Mouse (Mus musculus): Measurements from ENCODE around the gene Kbtbd6.
"Not testable (repeated sequence)": the region's sequence is repeated elsewhere in the genome, so short reads cannot be mapped to it uniquely, and the experiment has no call there.

Gene Kbtbd6

DNA sequence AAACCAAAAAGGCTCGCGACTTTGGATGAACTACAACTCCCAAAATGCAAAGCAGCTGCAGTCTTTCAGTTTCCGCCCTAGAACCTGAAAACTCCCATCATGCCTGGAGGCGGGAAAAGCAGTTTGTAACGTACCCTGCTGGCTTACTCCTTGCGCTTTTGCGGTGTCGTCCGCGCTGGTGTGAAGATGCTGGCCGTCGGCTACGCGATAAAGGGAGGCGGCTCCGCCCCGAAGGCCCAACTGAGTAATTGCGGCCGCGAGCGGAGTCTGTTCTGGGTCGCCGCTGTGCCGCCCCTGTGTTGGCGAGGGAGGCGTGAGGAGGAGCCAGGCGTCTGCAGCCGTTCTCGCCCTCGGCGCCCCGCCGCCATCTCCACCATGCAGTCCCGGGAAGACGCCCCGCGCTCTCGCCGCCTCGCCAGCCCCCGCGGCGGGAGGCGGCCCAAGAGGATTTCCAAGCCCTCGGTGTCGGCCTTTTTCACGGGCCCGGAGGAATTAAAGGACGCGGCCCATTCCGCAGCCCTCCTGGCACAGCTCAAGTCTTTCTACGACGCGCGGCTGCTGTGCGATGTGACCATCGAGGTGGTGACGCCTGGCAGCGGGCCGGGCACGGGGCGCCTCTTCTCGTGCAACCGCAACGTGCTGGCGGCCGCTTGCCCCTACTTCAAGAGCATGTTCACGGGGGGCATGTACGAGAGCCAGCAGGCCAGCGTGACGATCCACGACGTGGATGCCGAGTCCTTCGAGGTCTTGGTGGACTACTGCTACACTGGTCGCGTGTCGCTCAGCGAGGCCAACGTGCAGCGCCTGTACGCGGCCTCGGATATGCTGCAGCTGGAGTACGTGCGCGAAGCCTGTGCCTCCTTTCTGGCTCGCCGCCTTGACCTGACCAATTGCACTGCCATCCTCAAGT is at the start of gene Kbtbd6:
Kbtbd6 (plus strand) TSS at position 155 of the 910 bp plus-strand sequence.
- in situ Hi-C loops (cut with MboI; ENCODE audit: low sequenced_read_pairs) = not testable (repeated sequence)

DNA sequence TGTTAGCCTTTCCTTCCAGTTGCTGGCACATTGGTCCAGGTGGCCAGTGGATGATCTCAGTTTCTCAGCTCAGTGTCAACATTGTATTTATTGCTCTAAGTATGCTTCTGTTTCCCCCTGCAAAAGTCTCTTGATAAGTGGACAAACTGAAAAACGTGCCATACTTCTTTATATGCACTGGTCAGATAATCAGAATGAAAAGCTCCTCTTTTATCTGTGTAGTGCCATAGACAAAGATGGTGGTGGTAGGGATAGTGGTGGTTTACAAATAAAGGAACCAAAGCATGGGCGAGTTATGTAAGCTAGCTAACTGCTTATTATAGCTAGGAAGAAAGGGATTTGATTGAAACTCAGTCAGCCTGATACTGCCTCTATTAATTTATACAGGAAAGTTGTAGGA is 44.0 kb upstream of the Kbtbd6 start:
- in situ Hi-C loops (cut with MboI; ENCODE audit: low sequenced_read_pairs) = no loop called here

DNA sequence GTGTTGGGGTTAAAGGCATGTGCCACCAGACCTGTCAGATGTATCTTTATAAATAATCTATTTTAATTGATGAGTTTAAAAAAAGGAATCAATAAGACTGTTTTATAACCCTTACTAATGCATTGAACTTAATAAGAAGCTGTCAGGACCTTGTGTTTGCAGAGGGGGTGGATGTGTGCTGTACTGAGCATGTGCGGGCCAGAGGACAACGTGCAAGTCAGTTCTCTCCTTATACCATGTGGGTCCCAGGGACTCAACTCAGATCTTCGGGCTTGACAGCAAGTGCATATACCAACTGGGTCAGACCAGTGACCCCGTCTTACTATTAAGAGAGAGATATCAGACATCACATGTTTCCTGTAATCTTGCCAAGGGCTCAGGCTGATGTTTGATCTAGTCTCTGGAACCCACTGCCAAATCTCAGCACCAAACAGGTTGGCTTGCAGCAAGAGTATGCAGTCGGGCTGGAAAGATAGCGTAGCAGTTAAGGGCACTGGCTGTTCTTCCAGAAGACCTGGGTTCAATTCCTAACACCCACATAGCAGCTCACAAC is 42.3 kb upstream of the Kbtbd6 start:
- in situ Hi-C loops (cut with MboI; ENCODE audit: low sequenced_read_pairs) = no loop called here

DNA sequence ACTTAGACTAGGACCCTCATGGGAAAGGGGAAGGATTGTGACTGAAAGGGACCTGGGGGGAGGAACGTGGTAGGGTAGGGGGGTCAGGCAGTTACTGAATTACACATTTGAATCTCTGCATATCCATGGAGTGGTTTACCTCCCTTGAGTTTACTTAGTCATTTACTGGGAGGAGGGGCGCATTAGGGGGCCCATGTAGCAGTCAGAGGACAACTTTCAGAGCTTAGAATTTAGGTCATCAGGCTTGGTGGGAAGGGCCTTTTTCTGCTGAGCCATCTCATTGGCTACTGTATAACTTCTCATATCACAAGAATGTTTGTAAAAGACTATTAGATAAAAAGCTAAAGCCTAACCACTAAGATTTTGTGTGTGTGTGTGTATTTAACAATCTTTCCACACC is 41.0 kb upstream of the Kbtbd6 start:
- in situ Hi-C loops (cut with MboI; ENCODE audit: low sequenced_read_pairs) = no loop called here

DNA sequence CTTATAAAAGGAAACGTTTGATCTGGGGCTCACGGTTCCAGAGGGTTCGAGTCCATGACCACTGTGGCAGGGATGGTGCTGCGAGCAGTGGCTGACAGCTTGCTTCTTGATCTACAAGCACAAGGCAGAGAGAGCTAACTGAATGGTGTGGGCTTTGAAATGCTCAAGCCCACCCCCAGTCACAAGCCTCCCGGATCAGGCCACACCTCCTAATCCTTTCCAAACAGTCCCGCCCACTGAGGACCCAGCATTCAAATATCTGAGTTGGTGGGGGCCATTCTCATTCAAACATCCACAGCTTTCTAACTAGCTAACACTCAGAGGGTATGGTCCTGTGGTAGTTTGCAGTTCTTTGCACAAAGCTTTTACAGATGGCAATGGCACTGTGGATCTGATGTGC is 38.5 kb upstream of the Kbtbd6 start:
- in situ Hi-C loops (cut with MboI; ENCODE audit: low sequenced_read_pairs) = no loop called here

DNA sequence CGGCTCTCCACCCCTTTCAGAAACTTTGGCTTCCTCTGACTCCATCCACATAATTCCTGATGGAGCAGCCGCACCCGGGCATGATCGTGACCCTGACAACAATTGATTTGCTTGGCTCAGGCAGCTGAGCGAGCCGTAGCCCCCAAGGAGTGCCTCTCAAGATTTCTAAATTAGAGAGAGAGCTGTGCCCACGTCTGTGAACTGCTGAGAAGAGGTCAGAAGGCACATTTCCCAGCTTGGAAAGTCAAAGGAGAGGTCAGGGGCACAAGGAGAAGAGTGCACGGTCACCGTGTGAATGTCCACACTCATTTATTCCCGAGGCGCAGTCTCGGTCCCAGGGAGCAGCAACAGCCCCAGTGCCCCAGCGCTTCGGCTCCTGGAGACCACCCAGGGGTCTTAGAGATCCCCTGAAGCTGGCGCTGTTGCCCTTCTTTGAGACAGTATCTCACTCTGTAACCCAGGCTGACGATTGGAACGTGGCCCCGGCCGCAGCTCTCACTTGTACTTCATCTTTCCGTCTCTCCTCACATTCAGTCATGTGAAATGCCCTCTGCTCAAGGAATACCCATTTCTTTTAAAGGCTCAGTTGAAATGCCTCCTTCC is 31.5 kb upstream of the Kbtbd6 start:
- in situ Hi-C loops (cut with MboI; ENCODE audit: low sequenced_read_pairs) = no loop called here

DNA sequence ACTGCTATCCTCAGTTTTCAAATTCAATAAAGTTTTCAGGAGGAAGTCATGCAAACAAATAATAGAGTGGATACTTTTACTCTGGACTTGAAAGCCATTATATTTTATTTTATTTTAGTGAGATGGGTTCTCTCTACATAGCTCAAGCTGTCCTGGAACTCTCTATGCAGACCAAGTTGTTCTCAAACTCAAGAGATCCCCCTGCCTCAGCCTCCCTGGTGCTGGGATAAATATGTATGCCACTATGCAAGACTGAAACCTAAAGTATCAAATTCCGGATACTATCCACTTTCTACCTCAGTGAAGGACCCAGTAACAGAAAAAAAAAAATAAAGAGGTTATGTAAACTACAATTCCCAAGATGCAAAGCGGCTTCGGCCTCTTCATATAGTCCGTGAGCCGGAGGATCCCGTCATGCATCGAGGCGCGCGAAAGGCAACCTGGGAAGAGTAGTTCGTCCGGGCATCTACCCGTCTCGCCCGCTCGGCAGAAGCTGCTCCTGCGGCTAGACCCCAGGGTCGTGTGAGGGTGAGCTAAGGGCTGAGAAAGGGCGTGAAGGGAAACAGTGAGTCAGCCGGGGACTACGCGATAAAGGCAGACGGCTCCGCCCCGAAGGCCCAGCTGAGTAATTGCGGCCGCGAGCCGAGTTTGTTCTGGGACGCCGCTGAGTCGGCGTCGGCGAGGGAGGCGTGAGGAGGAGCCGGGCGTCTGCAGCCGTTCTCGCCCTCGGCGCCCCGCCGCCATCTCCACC is 25.5 kb upstream of the Kbtbd6 start, which contains the start of gene Kbtbd7:
Kbtbd7 (plus strand) TSS at position 533 of the 751 bp plus-strand sequence.
- in situ Hi-C loops (cut with MboI; ENCODE audit: low sequenced_read_pairs) = no loop called here

DNA sequence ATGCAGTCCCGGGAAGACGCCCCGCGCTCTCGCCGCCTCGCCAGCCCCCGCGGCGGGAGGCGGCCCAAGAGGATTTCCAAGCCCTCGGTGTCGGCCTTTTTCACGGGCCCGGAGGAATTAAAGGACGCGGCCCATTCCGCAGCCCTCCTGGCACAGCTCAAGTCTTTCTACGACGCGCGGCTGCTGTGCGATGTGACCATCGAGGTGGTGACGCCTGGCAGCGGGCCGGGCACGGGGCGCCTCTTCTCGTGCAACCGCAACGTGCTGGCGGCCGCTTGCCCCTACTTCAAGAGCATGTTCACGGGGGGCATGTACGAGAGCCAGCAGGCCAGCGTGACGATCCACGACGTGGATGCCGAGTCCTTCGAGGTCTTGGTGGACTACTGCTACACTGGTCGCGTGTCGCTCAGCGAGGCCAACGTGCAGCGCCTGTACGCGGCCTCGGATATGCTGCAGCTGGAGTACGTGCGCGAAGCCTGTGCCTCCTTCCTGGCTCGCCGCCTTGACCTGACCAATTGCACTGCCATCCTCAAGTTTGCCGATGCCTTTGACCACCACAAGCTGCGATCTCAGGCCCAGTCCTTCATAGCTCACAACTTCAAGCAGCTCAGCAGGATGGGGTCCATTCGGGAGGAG is 24.8 kb upstream of the Kbtbd6 start:
- in situ Hi-C loops (cut with MboI; ENCODE audit: low sequenced_read_pairs) = not testable (repeated sequence)

DNA sequence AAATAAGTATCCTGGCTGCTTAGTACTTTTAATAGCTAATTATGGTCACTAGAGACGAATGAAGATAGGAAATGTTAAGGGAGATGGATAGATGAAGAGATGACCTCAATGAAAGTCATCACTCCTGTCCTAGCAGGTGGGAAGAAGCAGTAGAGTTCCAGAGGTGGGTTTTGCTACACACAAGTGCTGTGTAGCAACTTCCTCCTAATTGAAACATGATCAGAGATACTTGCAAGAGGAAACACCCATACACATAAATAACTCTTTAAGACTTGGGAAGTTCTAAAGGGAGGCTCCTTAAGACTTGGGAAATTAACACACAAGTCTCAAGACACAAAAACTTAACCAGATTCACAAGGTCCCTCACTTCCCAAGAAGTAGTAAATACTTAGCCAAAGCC is 17.6 kb upstream of the Kbtbd6 start:
- in situ Hi-C loops (cut with MboI; ENCODE audit: low sequenced_read_pairs) = no loop called here

DNA sequence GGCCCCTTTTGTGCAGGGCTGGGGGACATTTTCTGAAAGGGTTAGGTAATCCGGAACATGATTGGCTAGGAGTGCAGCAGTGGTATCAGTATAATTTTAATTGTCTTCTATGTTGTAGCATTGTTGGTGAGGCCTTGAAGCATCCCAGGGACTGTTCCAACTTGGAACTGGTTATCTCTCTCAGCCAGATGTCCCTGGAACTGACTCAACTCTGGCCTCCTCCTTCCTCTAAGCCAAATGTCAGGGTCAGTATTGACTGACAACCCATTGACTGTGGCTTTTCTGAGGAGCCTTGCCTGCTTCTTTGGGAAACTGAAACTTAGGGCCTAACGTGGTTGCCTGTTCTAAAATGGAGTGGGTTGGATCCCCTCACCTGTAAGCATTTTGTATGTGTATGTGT is 11.0 kb upstream of the Kbtbd6 start:
- in situ Hi-C loops (cut with MboI; ENCODE audit: low sequenced_read_pairs) = no loop called here

DNA sequence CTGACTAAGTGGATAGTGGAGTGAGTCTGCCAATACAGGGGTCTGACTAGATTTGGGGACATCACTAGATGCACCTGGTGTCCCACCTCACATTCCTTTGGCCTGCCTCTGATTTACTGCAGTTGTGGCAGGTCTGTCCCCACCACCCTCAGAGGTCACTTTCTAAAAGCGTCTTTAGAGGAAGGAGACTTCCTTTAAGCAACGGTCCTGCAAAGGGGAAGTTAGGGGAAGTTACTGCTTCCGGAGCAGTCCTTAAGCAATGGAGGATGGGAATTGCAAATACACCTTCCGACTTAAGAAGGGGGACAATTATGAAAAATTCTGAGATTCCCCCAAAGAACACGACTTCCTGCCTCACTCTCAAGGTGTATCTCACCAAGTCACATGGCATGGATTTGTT is 10.2 kb upstream of the Kbtbd6 start:
- in situ Hi-C loops (cut with MboI; ENCODE audit: low sequenced_read_pairs) = no loop called here

DNA sequence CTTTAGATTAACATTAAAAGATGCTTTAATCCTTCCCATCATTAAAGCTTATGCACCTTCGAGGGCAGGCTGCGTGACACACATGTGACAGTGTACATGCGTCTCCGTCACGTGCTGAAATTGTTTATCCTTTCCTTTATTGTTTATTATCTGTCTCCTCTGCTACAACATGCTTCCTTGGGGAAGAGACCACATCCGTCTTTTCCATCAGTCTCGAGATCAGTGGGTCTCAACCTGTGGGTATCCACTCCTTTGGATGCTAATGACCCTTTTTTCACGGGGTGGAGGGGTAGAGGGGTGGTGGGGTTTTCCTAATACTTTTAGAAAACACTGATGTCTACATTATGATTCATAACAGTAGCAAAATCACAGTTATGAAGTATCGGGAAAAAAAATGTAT is 7.0 kb upstream of the Kbtbd6 start:
- in situ Hi-C loops (cut with MboI; ENCODE audit: low sequenced_read_pairs) = no loop called here

DNA sequence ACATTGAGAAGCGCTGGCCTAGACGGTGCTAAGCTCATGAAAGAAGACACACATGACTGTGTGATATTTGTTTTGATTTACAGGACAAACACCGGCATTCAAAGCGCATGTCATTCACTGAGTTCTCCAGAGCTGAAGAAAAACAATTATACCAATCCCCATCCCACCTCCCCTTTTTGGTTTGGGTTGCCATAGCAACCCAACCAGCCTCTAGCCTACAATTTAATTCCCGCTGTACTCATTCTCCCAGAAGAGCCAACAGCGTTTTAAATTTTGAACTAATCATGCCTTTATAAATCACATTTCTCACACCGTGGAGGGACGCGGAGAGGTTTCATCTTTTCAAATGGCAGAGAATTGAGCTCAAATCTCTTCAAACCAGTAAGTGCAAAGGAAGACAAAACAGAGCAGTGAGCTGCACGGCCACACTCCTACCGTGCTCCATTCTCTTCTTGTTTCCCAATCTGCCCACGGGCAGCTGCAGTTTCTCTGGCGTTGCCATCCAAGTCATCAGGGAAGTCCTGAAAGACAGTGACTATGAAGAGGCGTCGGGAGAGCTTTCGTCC is 6.5 kb upstream of the Kbtbd6 start:
- in situ Hi-C loops (cut with MboI; ENCODE audit: low sequenced_read_pairs) = no loop called here

DNA sequence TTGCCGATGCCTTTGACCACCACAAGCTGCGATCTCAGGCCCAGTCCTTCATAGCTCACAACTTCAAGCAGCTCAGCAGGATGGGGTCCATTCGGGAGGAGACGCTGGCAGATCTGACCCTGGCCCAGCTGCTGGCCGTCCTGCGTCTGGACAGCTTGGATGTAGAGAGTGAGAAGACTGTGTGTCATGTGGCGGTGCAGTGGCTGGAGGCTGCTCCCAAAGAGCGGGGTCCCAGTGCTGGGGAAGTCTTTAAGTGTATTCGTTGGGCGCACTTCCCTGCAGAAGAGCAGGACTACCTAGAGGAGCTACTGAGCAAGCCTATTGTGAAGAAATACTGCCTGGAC is 928 bp downstream of the Kbtbd6 start:
- in situ Hi-C loops (cut with MboI; ENCODE audit: low sequenced_read_pairs) = not testable (repeated sequence)

DNA sequence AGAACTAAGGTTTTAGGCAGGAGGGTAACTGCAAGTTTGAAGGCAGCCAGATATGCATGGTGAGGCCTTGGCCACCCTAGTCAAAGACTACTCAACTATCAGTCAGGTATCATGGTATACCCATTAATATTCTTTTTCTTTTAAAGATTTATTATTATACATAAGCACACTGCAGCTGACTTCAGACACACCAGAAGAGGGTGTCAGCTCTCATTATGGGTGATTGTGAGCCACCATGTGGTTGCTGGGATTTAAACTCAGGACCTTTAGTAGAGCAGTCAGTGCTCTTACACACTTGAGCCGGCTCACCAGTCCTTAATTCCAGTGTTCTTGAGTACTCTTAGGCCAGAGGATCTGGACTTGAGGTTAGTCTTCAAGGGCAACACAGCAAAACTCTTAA is 8.8 kb downstream of the Kbtbd6 start:
- in situ Hi-C loops (cut with MboI; ENCODE audit: low sequenced_read_pairs) = no loop called here

DNA sequence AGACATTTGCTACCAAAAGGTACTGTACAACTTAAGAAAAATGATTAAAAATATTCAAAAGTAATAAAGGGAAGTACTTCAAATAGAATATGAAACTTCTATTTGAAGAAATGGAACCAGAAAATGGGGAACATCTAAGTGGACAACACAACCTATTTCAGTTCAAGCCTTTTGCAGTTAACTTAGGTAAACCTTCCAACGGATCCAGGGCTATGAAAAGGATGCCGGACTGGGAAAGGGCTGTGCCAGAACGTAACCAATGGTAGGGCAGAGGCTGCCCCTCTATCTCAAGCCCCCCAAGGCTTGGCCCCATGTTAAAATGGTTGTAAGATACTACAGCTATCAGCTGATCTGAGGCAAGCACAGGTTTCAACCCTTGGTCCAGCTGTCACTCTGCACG is 9.4 kb downstream of the Kbtbd6 start:
- in situ Hi-C loops (cut with MboI; ENCODE audit: low sequenced_read_pairs) = no loop called here

DNA sequence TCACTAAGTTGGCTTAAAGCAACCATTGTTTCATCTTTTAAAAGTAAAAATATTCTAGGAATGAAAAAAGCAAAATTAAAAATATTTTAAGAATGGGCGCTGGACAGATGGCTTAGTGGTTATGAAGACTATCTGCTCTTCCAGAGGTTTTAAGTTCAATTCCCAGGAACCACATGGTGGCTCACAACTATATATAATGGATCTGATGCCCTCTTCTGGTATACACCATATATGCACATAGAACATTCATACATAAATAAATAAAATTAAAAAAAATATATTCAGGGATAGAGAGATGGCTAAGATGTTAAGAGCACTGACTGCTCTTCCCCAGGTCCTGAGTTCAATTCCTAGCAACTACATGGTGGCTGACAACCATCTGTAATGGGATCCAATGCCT is 14.0 kb downstream of the Kbtbd6 start:
- in situ Hi-C loops (cut with MboI; ENCODE audit: low sequenced_read_pairs) = loop anchor here (5.0 kb wide), 1 partner anchor 68 kb away; the partner anchor contains the start of gene Mtrf1

DNA sequence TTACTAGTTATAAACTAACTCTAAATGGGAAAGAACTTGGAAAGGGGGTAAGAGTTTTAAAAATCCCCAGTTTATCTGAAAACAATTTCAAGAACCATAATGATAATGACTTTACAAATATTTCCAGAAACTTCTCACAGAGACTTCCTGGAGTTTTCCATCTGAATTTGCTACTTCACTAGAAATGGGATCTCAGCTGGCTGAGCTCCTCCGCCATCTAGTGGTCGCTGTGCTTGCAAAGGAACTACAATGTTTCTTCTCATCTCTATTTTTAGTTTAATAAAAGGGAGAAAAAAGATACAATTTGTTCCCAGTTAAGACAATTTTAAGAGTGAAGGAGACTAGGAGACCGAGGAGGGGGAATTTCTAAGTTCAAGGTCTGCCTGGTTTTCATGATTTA is 16.0 kb downstream of the Kbtbd6 start:
- in situ Hi-C loops (cut with MboI; ENCODE audit: low sequenced_read_pairs) = loop anchor here (5.0 kb wide), 1 partner anchor 70 kb away; the partner anchor contains the start of gene Mtrf1

DNA sequence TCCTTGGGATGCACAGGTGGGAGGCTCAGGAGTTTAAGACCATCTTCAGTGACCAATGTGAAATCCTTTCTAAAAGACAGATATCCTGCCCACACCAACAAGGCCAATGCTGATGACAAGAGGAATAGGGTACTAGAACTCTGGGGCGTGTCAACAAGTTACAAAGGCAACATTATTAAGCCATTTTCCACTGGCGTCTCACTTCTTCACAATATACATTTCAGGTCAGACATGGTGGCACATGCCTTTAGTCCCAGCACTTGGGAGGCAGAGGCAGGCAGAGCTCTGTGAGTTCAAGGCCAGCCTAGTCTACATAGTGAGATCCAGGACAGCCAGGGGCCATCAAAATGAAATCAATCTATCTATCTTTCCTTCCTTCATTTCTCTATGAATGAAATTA is 21.7 kb downstream of the Kbtbd6 start:
- in situ Hi-C loops (cut with MboI; ENCODE audit: low sequenced_read_pairs) = no loop called here

DNA sequence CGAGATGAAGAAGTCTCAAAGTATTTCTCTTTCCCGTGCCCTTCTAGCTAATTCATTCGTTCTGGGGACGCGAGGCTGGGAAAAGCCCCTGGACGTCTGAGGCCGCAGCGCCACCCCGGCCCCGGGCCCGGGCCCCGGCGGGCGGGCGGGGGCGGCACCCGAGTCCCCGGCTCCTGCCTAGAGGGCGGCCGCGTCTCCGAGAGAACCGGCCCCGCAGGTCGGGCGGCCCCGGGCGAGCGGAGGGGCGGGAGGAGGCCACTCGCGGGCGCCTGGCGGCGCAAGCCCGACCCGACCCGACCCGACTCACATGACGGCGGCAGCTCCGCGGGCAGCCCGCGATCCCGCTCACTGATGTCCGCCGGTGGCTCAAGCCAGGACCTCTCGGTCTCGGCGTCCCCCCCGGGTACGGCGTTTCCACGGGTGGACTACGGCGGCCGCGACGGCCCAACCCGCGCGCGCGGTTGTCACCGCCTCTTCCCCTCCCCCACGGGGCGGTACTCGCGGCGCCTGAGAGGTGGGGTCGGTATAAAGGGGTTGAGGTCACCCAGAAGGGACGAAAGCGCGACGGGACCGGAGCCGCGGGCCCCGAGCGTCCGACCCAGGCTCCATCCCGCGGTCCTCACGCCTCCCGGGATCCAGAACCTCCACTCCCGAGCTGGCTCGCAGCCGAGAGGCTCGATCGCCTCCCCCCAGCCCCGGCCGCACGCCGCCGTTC is 29.1 kb downstream of the Kbtbd6 start, which contains the start of gene Elf1:
Elf1 (plus strand) TSS at position 571 of the 715 bp plus-strand sequence.
- in situ Hi-C loops (cut with MboI; ENCODE audit: low sequenced_read_pairs) = no loop called here

Data from CH12F3 (cell line).